Mouse (Mus musculus) MEL (cell line): Measurements from ENCODE around the gene Hook2. TPM values are rescaled to one million over a fixed set of nuclear protein-coding genes. Genes with fewer than 3 reads are reported as not detected.

Experiments used
- DNase-seq: peaks from one replicate; pipeline ENCODE4 v3.0.0; 2011; ENCODE audit warnings: low read depth, low spot score
- H3K27ac ChIP-seq: 2 replicates; pipeline ENCODE4 v1.5.1; 2012; ENCODE audit warnings: low read depth, mild to moderate bottlenecking, control low read depth, low read length, moderate library complexity; ENCODE audit not compliant: control insufficient read depth
- H3K27me3 ChIP-seq, 2 experiments: fragments of 150-350 bp in 1 of 2; sonication (generic) in 1 of 2; 2 replicates each; pipeline ENCODE4 v1.6.1; 2012; ENCODE audit warnings: low read length in 2 of 2, mild to moderate bottlenecking in 2 of 2, improper control_type of control experiment in 1 of 2, moderate library complexity in 1 of 2; ENCODE audit not compliant: insufficient read depth in 2 of 2, control insufficient read depth in 1 of 2
- H3K36me3 ChIP-seq, 2 experiments: 2 replicates each; pipeline ENCODE4 v1.6.1; 2012 to 2014; ENCODE audit warnings: low read length in 2 of 2, improper control_type of control experiment in 1 of 2, inconsistent platforms in 1 of 2, mild to moderate bottlenecking in 1 of 2; ENCODE audit not compliant: insufficient read depth in 2 of 2, control insufficient read depth in 1 of 2
- H3K4me1 ChIP-seq, 2 experiments: fragments of 150-350 bp in 1 of 2; sonication (generic) in 1 of 2; 2 replicates each; pipeline ENCODE4 v1.6.1; 2012; ENCODE audit warnings: low read length in 2 of 2, improper control_type of control experiment in 1 of 2, mild to moderate bottlenecking in 1 of 2; ENCODE audit not compliant: insufficient read depth in 2 of 2, control insufficient read depth in 1 of 2
- H3K4me3 ChIP-seq, 2 experiments: fragments of 150-350 bp in 1 of 2; sonication (generic) in 1 of 2; 2 replicates each; pipeline ENCODE4 v1.5.1; 2012; ENCODE audit warnings: low read depth in 2 of 2, low read length in 2 of 2, mild to moderate bottlenecking in 2 of 2, moderate library complexity in 2 of 2, control low read depth in 1 of 2, improper control_type of control experiment in 1 of 2; ENCODE audit not compliant: control insufficient read depth in 1 of 2, insufficient read depth in 1 of 2
- H3K79me2 ChIP-seq: 2 replicates; pipeline ENCODE4 v1.6.1; 2012; ENCODE audit warnings: mild to moderate bottlenecking, low read length, moderate library complexity; ENCODE audit not compliant: control insufficient read depth, poor library complexity, insufficient read depth
- H3K9ac ChIP-seq: 2 replicates; pipeline ENCODE4 v1.6.1; 2012; ENCODE audit warnings: low read depth, mild to moderate bottlenecking, control low read depth, low read length, moderate library complexity; ENCODE audit not compliant: control insufficient read depth, poor library complexity, severe bottlenecking
- H3K9me3 ChIP-seq: fragments of 150-350 bp; sonication (generic); replicated peaks from 2 replicates; pipeline ENCODE4 v1.6.1; 2012; ENCODE audit warnings: mild to moderate bottlenecking, low read length, improper control_type of control experiment, moderate library complexity; ENCODE audit not compliant: insufficient read depth
- BHLHE40 ChIP-seq: IDR thresholded peaks from 2 replicates; pipeline ENCODE4 v1.6.1; 2012; ENCODE audit warnings: low read depth, mild to moderate bottlenecking, inconsistent platforms, low read length, improper control_type of control experiment, borderline replicate concordance
- CHD1 ChIP-seq: IDR thresholded peaks from 2 replicates; pipeline ENCODE4 v1.6.1; 2012; ENCODE audit warnings: low read depth, mild to moderate bottlenecking, inconsistent platforms, low read length, improper control_type of control experiment
- CHD2 ChIP-seq: IDR thresholded peaks from 2 replicates; pipeline ENCODE4 v1.6.1; 2011; ENCODE audit warnings: low read length, improper control_type of control experiment
- CTCF ChIP-seq, 3 experiments: IDR thresholded peaks in 2 of 3; conservative IDR thresholded peaks in 1 of 3; 2 replicates each; pipeline ENCODE4 v1.5.1; 2011 to 2012; ENCODE audit warnings: low read length in 3 of 3, low read depth in 2 of 3, mild to moderate bottlenecking in 2 of 3, improper control_type of control experiment in 1 of 3, inconsistent platforms in 1 of 3, mixed read lengths in 1 of 3, moderate library complexity in 1 of 3; ENCODE audit not compliant: control insufficient read depth in 1 of 3, insufficient read depth in 1 of 3, poor library complexity in 1 of 3, severe bottlenecking in 1 of 3
- E2F4 ChIP-seq: IDR thresholded peaks from 2 replicates; pipeline ENCODE4 v1.6.1; 2011; ENCODE audit warnings: low read depth, low read length, improper control_type of control experiment, borderline replicate concordance
- ELF1 ChIP-seq: IDR thresholded peaks from 2 replicates; pipeline ENCODE4 v1.6.1; 2014; ENCODE audit warnings: low read depth, mild to moderate bottlenecking, inconsistent platforms, low read length, improper control_type of control experiment, moderate library complexity
- EP300 ChIP-seq, 2 experiments: IDR thresholded peaks; 2 replicates each; pipeline ENCODE4 v1.6.1; 2011; ENCODE audit warnings: improper control_type of control experiment in 2 of 2, low read length in 2 of 2, low read depth in 1 of 2, mild to moderate bottlenecking in 1 of 2
- ETS1 ChIP-seq: IDR thresholded peaks from 2 replicates; pipeline ENCODE4 v1.6.1; 2012; ENCODE audit warnings: low read depth, mild to moderate bottlenecking, inconsistent platforms, low read length, improper control_type of control experiment, moderate library complexity
- GABPA ChIP-seq: IDR thresholded peaks from 2 replicates; pipeline ENCODE4 v1.6.1; 2012; ENCODE audit warnings: low read depth, mild to moderate bottlenecking, inconsistent platforms, low read length, improper control_type of control experiment, moderate library complexity
- GATA1 ChIP-seq: IDR thresholded peaks from 2 replicates; pipeline ENCODE4 v1.6.1; 2011; ENCODE audit warnings: low read depth, low read length, improper control_type of control experiment
- HCFC1 ChIP-seq: IDR thresholded peaks from 2 replicates; pipeline ENCODE4 v1.6.1; 2012; ENCODE audit warnings: low read depth, mild to moderate bottlenecking, inconsistent platforms, low read length, improper control_type of control experiment, moderate library complexity
- MAFK ChIP-seq: IDR thresholded peaks from 2 replicates; pipeline ENCODE4 v1.6.1; 2011; ENCODE audit warnings: low read depth, mild to moderate bottlenecking, low read length, improper control_type of control experiment, borderline replicate concordance
- MEF2A ChIP-seq: IDR thresholded peaks from 2 replicates; pipeline ENCODE4 v1.6.1; 2014; ENCODE audit warnings: low read depth, mild to moderate bottlenecking, inconsistent platforms, low read length, improper control_type of control experiment; ENCODE audit not compliant: poor library complexity, insufficient replicate concordance, severe bottlenecking; ENCODE audit errors: extremely low read depth
- MXI1 ChIP-seq: IDR thresholded peaks from 2 replicates; pipeline ENCODE4 v1.6.1; 2011; ENCODE audit warnings: mild to moderate bottlenecking, low read depth, low read length, improper control_type of control experiment
- MYB ChIP-seq: IDR thresholded peaks from 2 replicates; pipeline ENCODE4 v1.6.1; 2011; ENCODE audit warnings: mild to moderate bottlenecking, low read depth, low read length, improper control_type of control experiment
- MYC ChIP-seq: IDR thresholded peaks from 2 replicates; pipeline ENCODE4 v1.6.1; 2011; ENCODE audit warnings: low read depth, mild to moderate bottlenecking, low read length, improper control_type of control experiment, moderate library complexity
- NRF1 ChIP-seq: IDR thresholded peaks from 2 replicates; pipeline ENCODE4 v1.6.1; 2014; ENCODE audit warnings: low read depth, mild to moderate bottlenecking, inconsistent platforms, low read length, improper control_type of control experiment, moderate library complexity; ENCODE audit not compliant: poor library complexity, insufficient read depth, severe bottlenecking
- POLR2AphosphoS2 ChIP-seq: IDR thresholded peaks from 2 replicates; pipeline ENCODE4 v1.6.1; 2011; ENCODE audit warnings: low read length, improper control_type of control experiment
- POLR2AphosphoS5 ChIP-seq: IDR thresholded peaks from 2 replicates; pipeline ENCODE4 v1.6.1; 2012; ENCODE audit warnings: low read depth, borderline replicate concordance, mild to moderate bottlenecking, inconsistent platforms, low read length, moderate library complexity, mixed read lengths
- SIN3A ChIP-seq: IDR thresholded peaks from 2 replicates; pipeline ENCODE4 v1.6.1; 2012; ENCODE audit warnings: low read length, improper control_type of control experiment, inconsistent platforms
- TAL1 ChIP-seq: IDR thresholded peaks from 2 replicates; pipeline ENCODE4 v1.6.1; 2012; ENCODE audit warnings: mild to moderate bottlenecking, inconsistent platforms, low read length, moderate library complexity, mixed read lengths
- TBP ChIP-seq: IDR thresholded peaks from 2 replicates; pipeline ENCODE4 v1.8.0; 2011; ENCODE audit warnings: low read depth, low read length, improper control_type of control experiment
- TCF12 ChIP-seq: IDR thresholded peaks from 2 replicates; pipeline ENCODE4 v1.6.1; 2014; ENCODE audit warnings: low read depth, mild to moderate bottlenecking, inconsistent platforms, low read length, improper control_type of control experiment, moderate library complexity
- UBTF ChIP-seq: IDR thresholded peaks from 2 replicates; pipeline ENCODE4 v1.6.1; 2012; ENCODE audit warnings: low read depth, mild to moderate bottlenecking, inconsistent platforms, low read length, improper control_type of control experiment, moderate library complexity, borderline replicate concordance; ENCODE audit not compliant: insufficient read depth
- USF1 ChIP-seq: IDR thresholded peaks from 2 replicates; pipeline ENCODE4 v1.6.1; 2014; ENCODE audit warnings: low read depth, mild to moderate bottlenecking, inconsistent platforms, low read length, improper control_type of control experiment, moderate library complexity
- ZC3H11A ChIP-seq: IDR thresholded peaks from 2 replicates; pipeline ENCODE4 v1.6.1; 2012; ENCODE audit warnings: low read depth, mild to moderate bottlenecking, inconsistent platforms, low read length, improper control_type of control experiment
- ZKSCAN1 ChIP-seq: IDR thresholded peaks from 2 replicates; pipeline ENCODE4 v1.6.1; 2012; ENCODE audit warnings: low read depth, mild to moderate bottlenecking, inconsistent platforms, low read length, improper control_type of control experiment, moderate library complexity
- ZNF384 ChIP-seq: IDR thresholded peaks from 2 replicates; pipeline ENCODE4 v1.6.1; 2012; ENCODE audit warnings: low read depth, mild to moderate bottlenecking, inconsistent platforms, low read length, improper control_type of control experiment
- polyA plus RNA-seq, 2 experiments: library from polyadenylated mRNA; stranded (reverse) in 1 of 2; unstranded in 1 of 2; fragments of >175 nt in 1 of 2; fragments of >200 nt in 1 of 2; gene quantifications; 2 replicates each; pipeline versions ENCODE4 v1.2.1 to v1.2.4; 2012; ENCODE audit warnings: low replicate concordance in 2 of 2, low read depth in 1 of 2; ENCODE audit not compliant: insufficient read length in 2 of 2, insufficient read depth in 1 of 2, missing spikeins in 1 of 2
- total RNA-seq: library from RNA; depleted of rRNA; stranded (reverse); fragments of 300-350 nt; gene quantifications from 2 replicates; pipeline ENCODE4 v1.2.3, GENCODE M21; 2012

Hook2 gene
- total and polyA plus RNA-seq, 3 experiments = 10.5 to 17.5 TPM; not detected in 1

- Histone ChIP-seq H3K4me3 (peak overlapping the region; percentile 84 to 86), H3K4me1 (peaks cover 6 to 39% of the 10 kb centered on the region in 2 experiments; a peak in 3 of 4 replicates), H3K27ac (peak overlapping the region; percentile 89), H3K9ac (peak overlapping the region; percentile 88), H3K79me2 (peaks cover 22% of the 10 kb centered on the region), H3K9me3 (no peaks in the 10 kb centered on the region), H3K36me3 (peaks cover under 1 to 20% of the 10 kb centered on the region in 2 experiments; a peak in 3 of 4 replicates), H3K27me3 (no peaks in the 10 kb centered on the region)
- TF ChIP-seq BHLHE40 = no peak
- TF ChIP-seq TCF12 = no peak
- TF ChIP-seq POLR2AphosphoS2 = no peak
- no peak for TF ChIP-seq E2F4
- no peak; the same call in 1 of the 2 replicates for TF ChIP-seq MYC
- TF ChIP-seq MEF2A = no peak
- TF ChIP-seq POLR2AphosphoS5 = no peak
- TF ChIP-seq HCFC1 = no peak
- no peak for TF ChIP-seq NRF1
- no peak for TF ChIP-seq ZNF384
- no peak for TF ChIP-seq MAFK
- no peak; the same call in 1 of the 2 replicates for TF ChIP-seq SIN3A
- TF ChIP-seq TBP = no peak
- no peak for DNase-seq
Measured at GRCm38 (mm10) chr8:84976763-84977434, 13.5 kb upstream of the Hook2 start.

- Histone ChIP-seq H3K27ac (peak overlapping the region; percentile 89), H3K36me3 (peaks cover 0 to 21% of the 10 kb centered on the region in 2 experiments; a peak in 2 of 4 replicates), H3K27me3 (no peaks in the 10 kb centered on the region), H3K4me3 (peak overlapping the region; percentile 84 to 86), H3K9ac (peak overlapping the region; percentile 88), H3K9me3 (no peaks in the 10 kb centered on the region), H3K4me1 (peaks cover 12 to 47% of the 10 kb centered on the region in 2 experiments), H3K79me2 (peaks cover 22% of the 10 kb centered on the region)
- DNase-seq = peak; percentile 91
- TF ChIP-seq MYB (no peak), ZC3H11A (no peak), ZKSCAN1 (no peak), UBTF (no peak), GABPA (no peak), BHLHE40 (no peak), CHD2 (no peak), USF1 (peak; percentile 87), GATA1 (no peak), ETS1 (peak; percentile 49; the same call in 1 of the 2 replicates), CTCF (IDR thresholded peaks at IDR 0.05 in 2 of 3, conservative IDR thresholded peaks at IDR 0.05 in 1 of 3; ENCODE audit: control insufficient read depth in 1 of 3, insufficient read depth in 1 of 3, low read depth in 2 of 3, low read length in 3 of 3, poor library complexity in 1 of 3, severe bottlenecking in 1 of 3) (no peak), MXI1 (peak; percentile 91), MAFK (no peak), E2F4 (no peak; the same call in 1 of the 2 replicates), EP300 (IDR thresholded peaks at IDR 0.05; ENCODE audit: low read depth in 1 of 2, low read length in 2 of 2) (peak in 1 of 2 experiments; percentile 14; a peak in 1 of 4 replicates), ELF1 (peak; percentile 85), MYC (peak; percentile 44; the same call in 1 of the 2 replicates), TAL1 (no peak), CHD1 (no peak; the same call in none of the 2 replicates)
Measured at GRCm38 (mm10) chr8:84977435-84978247, 12.8 kb upstream of the Hook2 start.
